Mouse (Mus musculus): Measurements from ENCODE around the gene Sipa1l3.
A peak's percentile ranks its signal among the peaks of the same experiment; 100 is the strongest.

The Sipa1l3 gene

GRCm38 (mm10) chr7:29304463-29305262 is 213.8 kb downstream of the Sipa1l3 start:
- DNase-seq (ENCODE audit: low read depth) = no peak

GRCm38 (mm10) chr7:29303738-29304462 is 214.5 kb downstream of the Sipa1l3 start, which contains the start of gene Dpf1:
Dpf1 (plus strand) TSS chr7:29303951.
- DNase-seq (ENCODE audit: low read depth) = peak; percentile 46

GRCm38 (mm10) chr7:29302641-29303040 is 215.8 kb downstream of the Sipa1l3 start:
- DNase-seq (ENCODE audit: low read depth) = no peak

GRCm38 (mm10) chr7:29301127-29301566 is 217.3 kb downstream of the Sipa1l3 start:
- no peak for DNase-seq (ENCODE audit: low read depth)

GRCm38 (mm10) chr7:29296998-29297397 is 221.4 kb downstream of the Sipa1l3 start:
- no peak for DNase-seq (ENCODE audit: low read depth)

- DNase-seq (ENCODE audit: low read depth) = no peak
Observed at GRCm38 (mm10) chr7:29295861-29296647, 222.4 kb downstream of the Sipa1l3 start.

- DNase-seq (ENCODE audit: low read depth) = no peak
Observed at GRCm38 (mm10) chr7:29294111-29294761, 224.2 kb downstream of the Sipa1l3 start.

GRCm38 (mm10) chr7:29293131-29294065 is 225.0 kb downstream of the Sipa1l3 start:
- no peak for DNase-seq (ENCODE audit: low read depth)

DNA sequence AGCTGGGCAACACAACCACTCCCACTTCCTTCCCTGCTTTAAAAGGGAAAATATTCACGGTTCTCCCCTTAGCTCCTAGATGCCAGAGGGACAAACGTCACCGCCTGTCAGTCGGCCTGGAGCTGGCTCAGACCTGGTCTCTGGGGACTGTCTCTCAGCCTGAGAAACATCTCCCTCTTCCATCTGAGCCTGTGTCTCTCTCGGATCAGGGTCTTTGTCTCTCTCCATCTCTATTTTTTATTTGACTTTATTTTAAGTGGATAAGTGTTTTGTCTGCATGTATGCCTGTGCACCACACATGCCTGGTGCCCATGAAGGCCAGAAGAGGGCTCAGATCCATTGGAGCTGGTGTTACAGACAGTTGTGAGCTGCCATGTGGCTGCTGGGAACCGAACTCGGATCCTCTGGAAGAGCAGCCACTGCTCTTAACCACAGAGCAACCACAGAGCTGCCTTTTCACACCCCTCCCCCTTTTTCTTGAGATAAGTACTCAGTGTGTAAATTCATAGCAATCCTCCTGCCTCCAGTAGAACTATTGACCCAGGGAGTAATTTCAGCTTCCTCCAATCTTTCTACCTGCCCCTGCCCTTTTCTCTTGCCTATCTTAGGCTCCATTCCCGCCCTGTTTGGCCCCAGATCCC is 225.9 kb downstream of the Sipa1l3 start:
- no peak for DNase-seq (ENCODE audit: low read depth)

- DNase-seq (ENCODE audit: low read depth) = no peak
Observed at GRCm38 (mm10) chr7:29291616-29292457, 226.6 kb downstream of the Sipa1l3 start.

DNA sequence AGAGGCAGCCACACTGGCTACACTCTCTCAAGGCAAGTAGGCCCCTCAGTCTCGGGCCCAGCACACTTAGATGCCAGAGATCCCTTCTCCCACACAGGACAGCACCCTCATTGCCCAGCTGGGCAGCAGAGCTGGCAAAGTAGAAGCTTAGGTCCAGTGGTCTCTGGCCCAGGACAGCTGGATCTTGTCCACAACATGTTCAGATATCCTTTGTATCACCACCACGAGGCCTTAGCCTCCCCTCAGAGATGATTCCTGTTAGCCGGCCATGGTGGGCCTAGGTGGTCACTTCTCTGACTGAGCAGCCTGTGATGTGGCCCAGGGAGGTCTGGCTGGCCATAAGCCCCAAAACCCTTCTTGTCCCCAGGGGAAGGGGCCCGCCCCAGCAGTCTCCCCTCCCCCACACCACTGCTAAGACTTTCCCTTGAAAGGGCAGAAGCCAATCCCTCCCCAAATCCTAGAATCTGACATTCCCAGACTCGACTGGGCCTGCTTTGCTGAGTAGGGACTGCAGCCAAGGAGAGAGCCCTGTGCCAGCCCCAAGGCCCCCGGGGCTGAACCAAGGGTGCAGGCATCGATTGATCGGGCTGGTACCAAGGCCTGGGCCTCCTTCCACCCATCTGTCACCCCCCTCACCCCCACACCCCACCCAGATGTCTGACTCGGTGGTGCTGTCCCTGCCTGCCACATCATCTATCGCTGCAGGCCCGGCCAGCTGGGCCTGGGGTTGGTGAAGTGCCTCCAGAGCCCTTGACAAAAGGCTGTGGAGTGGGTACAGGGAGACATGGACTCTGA is 227.6 kb downstream of the Sipa1l3 start:
- no peak for DNase-seq (ENCODE audit: low read depth)

DNA sequence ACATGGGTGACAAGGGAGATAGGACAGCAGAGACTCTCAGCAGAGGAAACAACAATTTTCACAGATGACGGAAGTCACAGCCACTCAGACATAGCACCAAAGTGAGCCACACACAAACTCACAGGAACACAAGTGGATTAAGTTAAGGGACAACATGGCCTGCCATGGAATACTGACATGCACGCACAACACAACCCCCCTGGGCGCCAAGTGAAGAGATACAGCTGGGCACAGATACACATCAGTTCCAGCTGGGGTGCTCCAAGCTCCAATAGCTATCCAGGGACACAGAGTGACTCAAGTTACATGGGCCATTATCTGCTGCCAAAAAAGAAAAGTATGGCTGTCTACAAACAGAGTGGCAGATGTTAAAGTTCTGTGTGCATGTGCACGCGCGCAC is 228.6 kb downstream of the Sipa1l3 start:
- no peak for DNase-seq (ENCODE audit: low read depth)

DNA sequence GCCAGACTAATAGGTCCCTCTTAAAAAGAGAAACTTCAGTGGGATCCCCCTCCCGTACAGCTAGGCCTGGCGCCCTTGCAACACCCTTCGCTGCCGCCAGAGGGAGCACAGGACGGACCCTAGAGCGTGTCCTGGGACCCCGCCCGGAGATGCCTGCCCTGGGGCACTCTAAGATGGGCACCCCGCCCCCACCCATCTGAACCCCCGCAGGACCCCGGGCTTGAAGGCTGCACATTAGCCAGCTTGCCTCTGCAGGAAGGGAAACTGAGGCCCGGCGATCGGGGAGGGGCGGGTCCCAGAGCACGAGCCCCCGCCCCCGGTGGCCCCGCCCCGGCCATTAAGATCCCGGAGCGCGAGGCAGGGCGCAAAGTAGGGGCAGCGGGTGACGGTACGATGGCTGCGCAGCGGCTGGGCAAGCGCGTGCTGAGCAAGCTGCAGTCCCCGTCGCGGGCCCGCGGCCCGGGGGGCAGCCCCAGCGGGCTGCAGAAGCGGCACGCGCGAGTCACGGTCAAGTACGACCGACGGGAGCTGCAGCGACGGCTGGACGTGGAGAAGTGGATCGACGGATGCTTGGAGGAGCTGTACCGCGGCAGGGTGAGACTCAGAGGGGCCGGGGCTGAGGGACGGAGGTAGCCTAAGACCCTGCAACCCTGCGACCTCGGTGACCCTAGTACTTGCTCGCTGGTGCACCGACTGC is 229.4 kb downstream of the Sipa1l3 start, which contains the start of gene Ppp1r14a:
Gene Ppp1r14a, plus strand, starts transcription at position 367 of the 697 bp plus-strand sequence.
- DNase-seq (ENCODE audit: low read depth) = no peak

GRCm38 (mm10) chr7:29288079-29288478 is 230.4 kb downstream of the Sipa1l3 start:
- DNase-seq (ENCODE audit: low read depth) = no peak

DNA sequence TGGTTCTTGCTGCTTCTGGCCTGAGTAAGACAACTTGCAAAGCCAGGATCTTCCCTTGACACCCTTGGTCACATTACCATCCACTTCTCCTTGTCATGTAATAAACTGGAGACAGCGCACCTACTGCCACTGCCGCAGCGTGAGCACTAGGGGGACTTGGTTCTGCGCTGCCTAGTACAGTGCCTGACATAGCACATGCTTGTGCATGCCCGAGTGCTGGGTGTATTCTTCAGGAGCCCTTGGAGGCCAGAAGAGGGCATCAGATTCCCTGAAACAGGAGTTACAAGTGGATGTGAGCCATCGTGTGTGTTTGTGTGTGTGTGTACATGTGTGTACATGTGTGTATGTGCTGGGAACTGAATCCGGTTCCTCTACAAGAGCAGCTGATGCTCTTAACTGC is 231.0 kb downstream of the Sipa1l3 start:
- no peak for DNase-seq (ENCODE audit: low read depth)

DNA sequence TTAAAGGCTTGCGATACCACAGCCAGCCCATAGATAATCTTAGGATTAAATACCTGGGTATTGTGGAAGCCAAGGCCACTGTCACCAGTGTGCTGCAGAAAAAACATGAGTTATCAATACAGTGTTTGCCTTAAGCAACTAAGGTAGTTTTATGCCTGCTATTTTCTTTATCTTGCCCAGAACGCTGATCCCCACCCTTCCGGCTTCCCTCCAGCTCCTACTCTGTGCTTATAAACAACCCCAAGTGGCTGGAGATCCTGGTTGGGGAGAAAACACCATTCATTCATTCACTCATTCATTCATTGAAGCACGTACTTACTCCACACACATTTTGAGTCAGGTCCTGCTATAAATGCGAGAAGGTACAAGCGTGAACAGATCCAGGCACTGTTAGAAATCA is 233.9 kb downstream of the Sipa1l3 start:
- DNase-seq (ENCODE audit: low read depth) = no peak

GRCm38 (mm10) chr7:29283876-29284275 is 234.6 kb downstream of the Sipa1l3 start:
- DNase-seq (ENCODE audit: low read depth) = no peak

- DNase-seq (ENCODE audit: low read depth) = no peak
Observed at GRCm38 (mm10) chr7:29282074-29282554, 236.3 kb downstream of the Sipa1l3 start.

Measured in fibroblast of lung, adult 2 months (primary cell).